Mouse (Mus musculus) lung, adult 2 months (tissue): Measurements from ENCODE around the gene Olfr957. TPM values are rescaled to one million over a fixed set of nuclear protein-coding genes. Genes with fewer than 3 reads are reported as not detected.

Experiments
- DNase-seq: peaks from one replicate; pipeline ENCODE4 v3.0.0; 2022
- H3K4me1 ChIP-seq: fragments of 200-500 bp; 2 replicates; pipeline ENCODE4 v1.6.1; 2011; ENCODE audit warnings: low read length; ENCODE audit not compliant: control insufficient read depth, insufficient read depth
- H3K4me3 ChIP-seq: fragments of 200-500 bp; replicated peaks from 2 replicates; pipeline ENCODE3; 2011; ENCODE audit warnings: low read depth, mild to moderate bottlenecking, control low read depth, low read length; ENCODE audit errors: extremely low read depth
- CTCF ChIP-seq: fragments of 200-500 bp; IDR thresholded peaks from 2 replicates; pipeline ENCODE4 v1.5.1; 2011; ENCODE audit warnings: mild to moderate bottlenecking, low read length, control low read depth; ENCODE audit not compliant: insufficient read depth
- POLR2A ChIP-seq: fragments of 200-500 bp; IDR thresholded peaks from 2 replicates; pipeline ENCODE4 v1.6.1; 2011; ENCODE audit warnings: low read depth, mild to moderate bottlenecking, control low read depth, low read length, borderline replicate concordance; ENCODE audit errors: extremely low read depth
- WGBS: fragments of 180-500 bp; shearing (Covaris S2); methylation state at CpG from one replicate; pipeline ENCODE4 v1.1.7; 2018; 5-methylcytosine and 5-hydroxymethylcytosine counted together
- polyA plus RNA-seq: library from polyadenylated mRNA; depleted of rRNA; stranded (reverse); fragments of >200 nt; gene quantifications from 2 replicates; pipeline ENCODE4 v1.2.3, GENCODE M21; 2012; rRNA removed

Olfr957 gene
- polyA plus RNA-seq, 1 experiment: not detected

- Histone ChIP-seq H3K4me3 (no peak within 1 kb of the TSS), H3K4me1 (no peaks in the 10 kb centered on the region)
- 29% methylated on average over 1 of the region's 1 CpGs for WGBS
- TF ChIP-seq CTCF (no peak), POLR2A (no peak)
- no peak for DNase-seq
Observed at GRCm38 (mm10) chr9:39471844-39472243, 43.8 kb downstream of the Olfr957 start, which contains the start of gene Olfr955. Gene Olfr955 (minus strand): TSS chr9:39471944.

Other genes with a start within 250 kb of the Olfr957 start
- not detected in 2 replicates for gene Olfr945, start 239.0 kb downstream of the Olfr957 start, polyA plus RNA-seq
- not detected in 2 replicates for gene Olfr948, start 189.8 kb downstream of the Olfr957 start, polyA plus RNA-seq
- gene Olfr951, start 128.4 kb downstream of the Olfr957 start, polyA plus RNA-seq: not detected in 2 replicates
- not detected in 2 replicates for gene Olfr952, start 88.7 kb downstream of the Olfr957 start, polyA plus RNA-seq
- gene Olfr954, start 59.1 kb downstream of the Olfr957 start, polyA plus RNA-seq: not detected in 2 replicates
- not detected in 2 replicates for gene Olfr955, start 43.9 kb downstream of the Olfr957 start, polyA plus RNA-seq
- gene Olfr44, start 21.8 kb downstream of the Olfr957 start, polyA plus RNA-seq: not detected in 2 replicates
- not detected in 2 replicates for gene Olfr958, start 38.2 kb upstream of the Olfr957 start, polyA plus RNA-seq
- not detected in 2 replicates for gene Olfr959, start 59.8 kb upstream of the Olfr957 start, polyA plus RNA-seq
- gene AW551984, start 88.6 kb upstream of the Olfr957 start, polyA plus RNA-seq: 0.25 and 0.56 TPM in 2 replicates
- not detected in 2 replicates for gene Olfr148, start 94.8 kb upstream of the Olfr957 start, polyA plus RNA-seq
- not detected in 2 replicates for gene Olfr960, start 105.6 kb upstream of the Olfr957 start, polyA plus RNA-seq
- not detected in 2 replicates for gene Olfr961, start 129.3 kb upstream of the Olfr957 start, polyA plus RNA-seq
- not detected in 2 replicates for gene Olfr963, start 151.4 kb upstream of the Olfr957 start, polyA plus RNA-seq
- gene Olfr149, start 191.3 kb upstream of the Olfr957 start, polyA plus RNA-seq: not detected in 2 replicates
- gene Olfr965, start 195.5 kb upstream of the Olfr957 start, polyA plus RNA-seq: not detected in 2 replicates
- gene Olfr150, start 215.2 kb upstream of the Olfr957 start, polyA plus RNA-seq: not detected in 2 replicates
- not detected in 2 replicates for gene Olfr967, start 230.4 kb upstream of the Olfr957 start, polyA plus RNA-seq